Mouse (Mus musculus): ENCODE data around the gene Exoc8.

The Exoc8 gene

GRCm38 (mm10) chr8:124853511-124853910 is 44.0 kb downstream of the Exoc8 start:
- no peak for DNase-seq (ENCODE audit: extremely low read depth, low read depth)

- no peak for DNase-seq (ENCODE audit: extremely low read depth, low read depth)
These were observed 51.9 kb downstream of the Exoc8 start for GRCm38 (mm10) chr8:124845573-124845972.

- no peak for DNase-seq (ENCODE audit: extremely low read depth, low read depth)
These were observed 52.4 kb downstream of the Exoc8 start for GRCm38 (mm10) chr8:124845131-124845530.
